Mouse (Mus musculus) left cerebral cortex, postnatal 36 days (tissue): ENCODE results near the gene Klrc1. TPM values are rescaled to one million over a fixed set of nuclear protein-coding genes. Genes with fewer than 3 reads are reported as not detected.
"Not testable (repeated sequence)": the region's sequence is repeated elsewhere in the genome, so short reads cannot be mapped to it uniquely, and the experiment has no call there.

Experiments used
- DNase-seq, 2 experiments: peaks; one replicate each; pipeline ENCODE4 v3.0.0; 2021 to 2022; ENCODE audit warnings: low spot score in 2 of 2, mixed read lengths in 1 of 2
- intact Hi-C: fragments of 180-260 bp; cut with DNase I; formaldehyde crosslinking; loops from one replicate; pipeline ENCODE4 v1.15.1; 2025
- microRNA-seq: library from miRNA; unstranded; fragments of <30 nt; microRNA quantifications from one replicate; pipeline ENCODE4 v1.2.0, GENCODE M21; 2022
- total RNA-seq, 2 experiments: library from RNA; stranded (reverse); gene quantifications; 2 replicates each; pipeline ENCODE4 v1.2.3; 2021

Gene Klrc1
- not detected for total RNA-seq

DNA sequence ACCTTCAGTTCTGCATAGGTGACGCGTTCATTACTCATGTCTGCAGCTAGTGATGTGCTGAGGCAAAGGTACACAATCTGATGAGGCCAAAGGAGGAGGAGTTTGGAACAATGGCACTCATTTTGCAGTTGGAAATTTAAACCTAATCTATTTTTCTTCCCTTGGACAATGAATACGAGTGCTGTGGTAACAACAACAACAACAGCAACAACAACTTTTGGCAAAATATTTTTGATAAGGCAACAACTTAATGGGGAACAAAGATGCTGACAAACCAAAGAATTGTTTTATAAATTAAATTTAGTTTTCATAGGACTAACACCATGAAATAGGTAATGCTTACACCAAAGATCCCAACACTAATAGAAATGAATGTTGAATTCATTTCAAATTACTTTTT lies at the start of gene Klrc1:
TSS of gene Klrc1 (minus strand) at position 101 of the 400 bp plus-strand sequence.
- intact Hi-C loops, result no loop called here
- DNase-seq, result no peak

DNA sequence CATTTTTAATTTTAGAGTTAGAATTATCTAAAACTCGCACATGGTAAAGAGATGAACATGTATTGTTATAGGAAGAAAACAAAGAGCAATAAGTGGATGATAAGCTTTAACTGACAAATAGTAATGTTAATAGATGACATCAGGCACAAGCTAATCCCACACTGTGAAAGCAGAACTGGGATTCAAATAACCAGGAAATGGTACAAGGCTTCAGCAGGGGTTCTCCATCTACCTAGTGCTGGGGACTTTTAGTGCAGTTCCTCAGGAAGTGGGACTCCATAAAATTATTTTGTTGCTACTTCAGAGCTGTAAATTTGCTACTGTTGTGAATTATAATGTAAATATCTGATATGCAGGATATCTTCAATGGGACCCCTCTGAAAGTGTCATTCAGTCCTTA lies 48.5 kb upstream of the Klrc1 start:
- intact Hi-C loops, result no loop called here
- no peak for DNase-seq

- no peak for DNase-seq
- intact Hi-C loops, result no loop called here
These were observed 42.6 kb upstream of the Klrc1 start for GRCm38 (mm10) chr6:129721390-129721789.

- no peak for DNase-seq
- intact Hi-C loops, result no loop called here
These were observed 41.7 kb upstream of the Klrc1 start for GRCm38 (mm10) chr6:129720487-129720886.

DNA sequence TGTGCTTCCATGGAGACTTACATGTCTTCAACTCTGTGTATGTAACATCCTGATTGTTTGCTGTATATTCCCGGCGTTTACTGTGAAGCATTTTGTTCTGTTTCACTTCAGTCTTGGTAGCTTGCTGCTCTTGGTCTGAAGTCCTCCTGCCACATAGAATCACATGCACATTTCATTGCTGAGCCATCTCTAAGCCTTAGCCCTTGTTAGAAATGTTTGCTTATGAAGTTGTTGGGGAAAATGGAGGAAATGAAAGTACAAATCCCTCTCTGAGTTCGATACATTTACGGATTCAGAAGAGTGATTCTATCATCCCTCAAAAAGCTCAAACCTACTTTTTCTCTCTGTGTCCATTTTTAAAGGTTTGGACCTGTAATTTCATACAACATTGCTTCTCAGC lies 38.3 kb upstream of the Klrc1 start, which contains the start of gene Klri1:
TSS of gene Klri1 (minus strand) at position 101 of the 400 bp plus-strand sequence.
- intact Hi-C loops, result no loop called here
- DNase-seq, result no peak

DNA sequence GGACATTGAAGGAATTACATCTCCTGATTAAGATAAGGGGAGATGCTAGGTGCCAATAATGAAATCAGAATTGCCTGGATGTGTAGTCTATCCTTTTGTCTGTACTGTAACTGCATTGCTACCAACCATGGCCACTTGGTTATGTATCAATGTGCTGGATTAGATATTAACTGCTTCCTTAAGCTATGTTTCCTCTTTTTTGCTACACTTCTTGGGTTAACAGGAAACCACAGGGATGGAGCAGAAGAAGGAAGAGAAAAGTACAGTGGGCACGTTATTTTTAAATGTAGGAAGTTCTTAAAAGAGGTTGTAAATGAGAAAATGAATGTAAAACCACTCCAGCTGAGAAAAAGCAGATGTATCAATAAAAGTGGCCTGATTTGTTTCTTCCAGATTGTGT lies 34.8 kb upstream of the Klrc1 start:
- intact Hi-C loops, result no loop called here
- no peak for DNase-seq

- DNase-seq, intact Hi-C loops: not testable (repeated sequence)
These were observed 12.7 kb upstream of the Klrc1 start for GRCm38 (mm10) chr6:129691436-129691835.

DNA sequence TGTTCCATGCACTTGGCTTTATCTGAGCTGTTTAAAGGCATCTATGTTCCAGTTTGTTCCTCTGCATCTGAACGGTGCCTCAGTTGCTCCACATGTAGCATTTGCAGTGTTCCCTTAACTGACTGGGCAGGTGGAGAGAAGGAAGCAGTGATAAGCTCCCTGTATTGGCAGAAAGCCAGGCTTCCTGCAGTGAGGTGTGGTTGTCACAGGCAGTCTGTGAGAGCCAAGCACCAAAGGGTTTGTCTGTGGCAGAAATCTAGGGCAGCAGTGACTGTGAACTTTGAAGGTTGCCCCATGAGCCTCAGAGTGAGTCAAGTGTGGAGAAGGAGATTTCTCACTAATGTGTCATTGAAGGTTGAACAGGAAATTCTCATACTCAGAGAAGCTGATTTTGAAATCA lies 1.6 kb upstream of the Klrc1 start:
- DNase-seq, result no peak
- intact Hi-C loops, result no loop called here

DNA sequence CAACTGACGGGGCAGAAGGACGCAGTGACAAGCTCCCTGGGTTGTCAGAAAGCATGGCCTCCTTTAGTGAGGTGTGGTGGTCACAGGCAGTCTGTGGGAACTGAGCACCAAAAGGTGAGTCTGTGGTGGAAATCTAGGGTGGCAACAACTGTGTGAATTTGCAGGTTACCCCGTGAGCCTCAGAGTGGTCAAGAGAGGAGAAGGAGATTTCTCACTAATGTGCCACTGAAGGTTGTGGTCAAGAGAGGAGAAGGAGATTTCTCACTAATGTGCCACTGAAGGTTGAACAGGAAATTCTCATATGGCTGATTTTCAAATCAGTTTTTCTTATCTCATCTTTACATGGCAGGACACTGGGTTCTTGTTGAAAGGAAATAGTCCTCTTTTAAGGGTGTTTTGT lies 17.5 kb downstream of the Klrc1 start:
- DNase-seq, intact Hi-C loops: not testable (repeated sequence)

DNA sequence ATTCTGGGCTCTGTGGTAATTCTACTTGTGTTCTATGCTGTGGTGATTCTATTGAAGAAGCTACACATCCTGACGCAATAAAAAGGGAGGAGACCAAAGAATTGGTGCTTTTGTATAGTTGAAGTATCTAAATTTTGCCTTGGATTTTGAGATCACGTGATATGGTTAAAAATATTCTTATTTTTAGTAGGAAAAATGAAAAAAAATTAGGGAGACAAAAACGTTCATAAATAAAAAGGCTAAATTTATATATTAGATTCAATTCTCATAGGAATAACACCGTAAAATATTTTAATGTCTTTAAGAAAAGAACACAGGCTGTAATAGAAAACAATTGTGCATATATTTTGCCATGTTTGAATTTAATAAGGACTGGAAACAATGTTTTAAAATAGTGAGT lies 18.2 kb downstream of the Klrc1 start, which contains the start of gene Klrc2:
TSS of gene Klrc2 (minus strand) at position 101 of the 400 bp plus-strand sequence.
- DNase-seq, intact Hi-C loops: not testable (repeated sequence)

DNA sequence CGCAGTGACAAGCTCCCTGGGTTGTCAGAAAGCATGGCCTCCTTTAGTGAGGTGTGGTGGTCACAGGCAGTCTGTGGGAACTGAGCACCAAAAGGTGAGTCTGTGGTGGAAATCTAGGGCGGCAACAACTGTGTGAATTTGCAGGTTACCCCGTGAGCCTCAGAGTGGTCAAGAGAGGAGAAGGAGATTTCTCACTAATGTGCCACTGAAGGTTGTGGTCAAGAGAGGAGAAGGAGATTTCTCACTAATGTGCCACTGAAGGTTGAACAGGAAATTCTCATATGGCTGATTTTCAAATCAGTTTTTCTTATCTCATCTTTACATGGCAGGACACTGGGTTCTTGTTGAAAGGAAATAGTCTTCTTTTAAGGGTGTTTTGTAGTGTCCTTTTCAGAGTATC lies 34.7 kb downstream of the Klrc1 start:
- DNase-seq, intact Hi-C loops: not testable (repeated sequence)

DNA sequence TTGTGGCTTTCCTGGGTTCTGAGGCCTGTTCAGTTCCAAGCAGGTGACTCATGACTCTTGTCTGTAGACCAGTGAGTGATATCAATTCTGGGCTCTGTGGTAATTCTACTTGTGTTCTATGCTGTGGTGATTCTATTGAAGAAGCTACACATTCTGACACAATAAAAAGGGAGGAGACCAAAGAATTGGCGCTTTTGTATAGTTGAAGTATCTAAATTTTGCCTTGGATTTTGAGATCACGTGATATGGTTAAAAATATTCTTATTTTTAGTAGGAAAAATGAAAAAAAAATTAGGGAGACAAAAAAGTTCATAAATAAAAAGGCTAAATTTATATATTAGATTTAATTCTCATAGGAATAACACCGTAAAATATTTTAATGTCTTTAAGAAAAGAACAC lies 35.5 kb downstream of the Klrc1 start, which contains the start of gene Klrc3:
TSS of gene Klrc3 (minus strand) at position 101 of the 400 bp plus-strand sequence.
- intact Hi-C loops, DNase-seq: not testable (repeated sequence)

GRCm38 (mm10) chr6:129631046-129631445 lies 47.7 kb downstream of the Klrc1 start:
- intact Hi-C loops, result not testable (repeated sequence)

DNA sequence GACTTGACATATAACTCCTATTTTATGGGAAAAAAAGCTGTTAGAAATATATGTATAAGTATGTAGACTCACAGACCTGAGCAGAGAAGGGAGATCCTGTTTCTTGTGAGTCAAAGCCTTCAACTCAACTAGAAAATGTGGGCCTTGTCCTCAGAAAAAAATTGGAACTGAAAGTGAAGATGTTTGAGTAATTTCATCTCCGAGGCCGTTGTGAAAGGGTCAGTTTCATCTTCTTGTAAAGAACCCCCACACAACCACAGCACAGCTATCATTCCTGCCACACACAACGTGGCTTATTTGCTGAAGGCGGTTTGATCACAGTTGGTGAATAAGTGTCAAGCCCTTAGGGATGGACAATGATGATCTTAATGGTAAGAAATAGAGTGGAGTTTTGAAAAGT lies 55.0 kb downstream of the Klrc1 start, which contains the start of gene Klrk1:
TSS of gene Klrk1 (minus strand) at position 130 of the 400 bp plus-strand sequence.
- no peak for DNase-seq
- intact Hi-C loops, result no loop called here

More at GRCm38 (mm10) chr6:129631046-129631445, 47.7 kb downstream of the Klrc1 start:
- DNase-seq, result not testable (repeated sequence)

Small RNA genes lying within 50 kb of the gene (microRNA-seq; reads per million reads assigned to microRNA genes)
- not detected for gene Mir680-1

Other genes starting within 250 kb of the Klrc1 start
- 1 to 10 TPM in 1 of 2 experiments, under 1 TPM in 1; 0.52 to 1.1 TPM for gene Clec1a, start 227.0 kb downstream of the Klrc1 start, total RNA-seq
- not detected for gene Olr1, start 171.8 kb downstream of the Klrc1 start, total RNA-seq
- not detected for gene Tmem52b, start 166.4 kb downstream of the Klrc1 start, total RNA-seq
- gene Gabarapl1, start 145.8 kb downstream of the Klrc1 start, total RNA-seq, result 100 to 1,000 TPM; 655 to 787 TPM
- gene Klre1, start 101.1 kb downstream of the Klrc1 start, total RNA-seq, result not detected
- 1 to 10 TPM in 1 of 2 experiments, not detected in 1; 1.1 TPM for gene Klrd1, start 87.2 kb downstream of the Klrc1 start, total RNA-seq
- not detected for gene Klrk1, start 55.1 kb downstream of the Klrc1 start, total RNA-seq
- gene Klrc3, start 35.6 kb downstream of the Klrc1 start, total RNA-seq, result not detected
- not detected for gene Klrc2, start 18.3 kb downstream of the Klrc1 start, total RNA-seq
- gene Klri1, start 38.2 kb upstream of the Klrc1 start, total RNA-seq, result not detected
- not detected for gene Klri2, start 61.5 kb upstream of the Klrc1 start, total RNA-seq
- not detected for gene Gm156, start 105.3 kb upstream of the Klrc1 start, total RNA-seq
- gene Gm17631, start 183.7 kb upstream of the Klrc1 start, total RNA-seq, result not detected
- gene Klra17, start 197.7 kb upstream of the Klrc1 start, total RNA-seq, result not detected
- not detected for gene Klra5, start 238.7 kb upstream of the Klrc1 start, total RNA-seq